Mouse (Mus musculus) ovary, postnatal 10 days (tissue): Measurements from ENCODE around the gene Tex14.
"Not testable (repeated sequence)": the region's sequence is repeated elsewhere in the genome, so short reads cannot be mapped to it uniquely, and the experiment has no call there.

Experiments
- DNase-seq: peaks from one replicate; pipeline ENCODE4 v3.0.0; 2022; ENCODE audit warnings: low spot score

Tex14 gene

GRCm38 (mm10) chr11:87472058-87472457 lies 67.2 kb downstream of the Tex14 start:
- not testable (repeated sequence) for DNase-seq

- not testable (repeated sequence) for DNase-seq
Observed at GRCm38 (mm10) chr11:87479172-87479571, 74.3 kb downstream of the Tex14 start.

- no peak for DNase-seq
Observed at GRCm38 (mm10) chr11:87483796-87484326, 79.0 kb downstream of the Tex14 start.

GRCm38 (mm10) chr11:87488948-87489347 lies 84.1 kb downstream of the Tex14 start:
- DNase-seq = no peak

- no peak for DNase-seq
Observed at GRCm38 (mm10) chr11:87504690-87505214, 99.9 kb downstream of the Tex14 start.

GRCm38 (mm10) chr11:87506502-87506901 lies 101.6 kb downstream of the Tex14 start:
- no peak for DNase-seq

GRCm38 (mm10) chr11:87507043-87507442 lies 102.2 kb downstream of the Tex14 start:
- no peak for DNase-seq

GRCm38 (mm10) chr11:87519260-87519659 lies 114.4 kb downstream of the Tex14 start:
- no peak for DNase-seq

GRCm38 (mm10) chr11:87523466-87523865 lies 118.6 kb downstream of the Tex14 start:
- DNase-seq = no peak

- DNase-seq = no peak
Observed at GRCm38 (mm10) chr11:87523967-87524366, 119.1 kb downstream of the Tex14 start.

GRCm38 (mm10) chr11:87524780-87525179 lies 119.9 kb downstream of the Tex14 start:
- DNase-seq = no peak

- DNase-seq = no peak
Observed at GRCm38 (mm10) chr11:87527364-87527763, 122.5 kb downstream of the Tex14 start.

- DNase-seq = no peak
Observed at GRCm38 (mm10) chr11:87527990-87528389, 123.1 kb downstream of the Tex14 start.

- DNase-seq = no peak
Observed at GRCm38 (mm10) chr11:87531695-87532094, 126.8 kb downstream of the Tex14 start.

- no peak for DNase-seq
Observed at GRCm38 (mm10) chr11:87542285-87542684, 137.4 kb downstream of the Tex14 start.

GRCm38 (mm10) chr11:87542906-87543305 lies 138.0 kb downstream of the Tex14 start:
- DNase-seq = no peak

GRCm38 (mm10) chr11:87553342-87553741 lies 148.5 kb downstream of the Tex14 start:
- DNase-seq = no peak

- DNase-seq = no peak
Observed at GRCm38 (mm10) chr11:87554386-87554785, 149.5 kb downstream of the Tex14 start.

GRCm38 (mm10) chr11:87555106-87555703 lies 150.3 kb downstream of the Tex14 start:
- no peak for DNase-seq

- no peak for DNase-seq
Observed at GRCm38 (mm10) chr11:87561208-87561607, 156.3 kb downstream of the Tex14 start.

GRCm38 (mm10) chr11:87566501-87566900 lies 161.6 kb downstream of the Tex14 start, which contains the start of gene Gm11492:
TSS of gene Gm11492 (plus strand) at chr11:87566653.
- DNase-seq = no peak

GRCm38 (mm10) chr11:87568255-87568953 lies 163.5 kb downstream of the Tex14 start, which contains the start of gene Sept4:
TSS of gene Sept4 (plus strand) at chr11:87568903.
- no peak for DNase-seq

- DNase-seq = no peak
Observed at GRCm38 (mm10) chr11:87570743-87571142, 165.9 kb downstream of the Tex14 start.
